Mouse (Mus musculus): ENCODE results near the gene Nalcn. TPM values are rescaled to one million over a fixed set of nuclear protein-coding genes. Genes with fewer than 3 reads are reported as not detected.
A peak's percentile ranks its signal among the peaks of the same experiment; 100 is the strongest.

Gene Nalcn
- total and polyA plus RNA-seq, 3 experiments: 0.33 to 0.63 (median 0.50) TPM

GRCm38 (mm10) chr14:123575356-123575755, 51.6 kb downstream of the Nalcn start:
- intact Hi-C loops (cut with DNase I): no loop called here
- Histone ChIP-seq H3K9ac (ENCODE audit: low read depth, low read length) (no peak overlapping the region), H3K27me3 (ENCODE audit: control insufficient read depth, insufficient read depth, low read length) (no peaks in the 10 kb centered on the region), H3K27ac (no peak overlapping the region), H3K36me3 (ENCODE audit: control insufficient read depth, insufficient read depth, low read length) (no peaks in the 10 kb centered on the region), H3K79me2 (replicated peaks; ENCODE audit: control insufficient read depth, insufficient read depth, low read length) (no peaks in the 10 kb centered on the region), H3K4me1 (ENCODE audit: control insufficient read depth, insufficient read depth, low read length) (no peaks in the 10 kb centered on the region), H3K4me3 (no peak overlapping the region)
- WGBS: 75% methylated on average over 4 of the region's 4 CpGs
- no peak for DNase-seq
- TF ChIP-seq POLR2A (IDR thresholded peaks at IDR 0.05; ENCODE audit: insufficient read depth, low read depth, low read length): no peak
- TF ChIP-seq EP300 (IDR thresholded peaks at IDR 0.05; ENCODE audit: insufficient read depth, low read depth, low read length): no peak
- no peak for TF ChIP-seq CTCF (IDR thresholded peaks at IDR 0.05)

GRCm38 (mm10) chr14:123574936-123575335, 52.0 kb downstream of the Nalcn start:
- Histone ChIP-seq H3K27me3 (ENCODE audit: control insufficient read depth, insufficient read depth, low read length) (no peaks in the 10 kb centered on the region), H3K4me3 (no peak overlapping the region), H3K4me1 (ENCODE audit: control insufficient read depth, insufficient read depth, low read length) (no peaks in the 10 kb centered on the region), H3K27ac (no peak overlapping the region), H3K36me3 (ENCODE audit: control insufficient read depth, insufficient read depth, low read length) (no peaks in the 10 kb centered on the region), H3K79me2 (replicated peaks; ENCODE audit: control insufficient read depth, insufficient read depth, low read length) (no peaks in the 10 kb centered on the region), H3K9ac (ENCODE audit: low read depth, low read length) (no peak overlapping the region)
- no peak for TF ChIP-seq CTCF (IDR thresholded peaks at IDR 0.05)
- no peak for TF ChIP-seq POLR2A (IDR thresholded peaks at IDR 0.05; ENCODE audit: insufficient read depth, low read depth, low read length)
- no peak for TF ChIP-seq EP300 (IDR thresholded peaks at IDR 0.05; ENCODE audit: insufficient read depth, low read depth, low read length)
- no peak for DNase-seq
- intact Hi-C loops (cut with DNase I): no loop called here

- Histone ChIP-seq H3K36me3 (ENCODE audit: control insufficient read depth, insufficient read depth, low read length) (no peaks in the 10 kb centered on the region), H3K4me1 (ENCODE audit: control insufficient read depth, insufficient read depth, low read length) (no peaks in the 10 kb centered on the region), H3K9ac (ENCODE audit: low read depth, low read length) (no peak overlapping the region), H3K4me3 (no peak overlapping the region), H3K79me2 (replicated peaks; ENCODE audit: control insufficient read depth, insufficient read depth, low read length) (no peaks in the 10 kb centered on the region), H3K27me3 (ENCODE audit: control insufficient read depth, insufficient read depth, low read length) (no peaks in the 10 kb centered on the region), H3K27ac (no peak overlapping the region)
- 46% methylated on average over 2 of the region's 2 CpGs for WGBS
- TF ChIP-seq EP300 (IDR thresholded peaks at IDR 0.05; ENCODE audit: insufficient read depth, low read depth, low read length) (no peak), POLR2A (IDR thresholded peaks at IDR 0.05; ENCODE audit: insufficient read depth, low read depth, low read length) (no peak), CTCF (IDR thresholded peaks at IDR 0.05) (no peak)
- no peak for DNase-seq
- intact Hi-C loops (cut with DNase I): no loop called here
These were observed 60.3 kb downstream of the Nalcn start for GRCm38 (mm10) chr14:123566599-123566998.

GRCm38 (mm10) chr14:123555533-123555932, 71.4 kb downstream of the Nalcn start:
- Histone ChIP-seq H3K4me1 (ENCODE audit: control insufficient read depth, insufficient read depth, low read length) (no peaks in the 10 kb centered on the region), H3K79me2 (replicated peaks; ENCODE audit: control insufficient read depth, insufficient read depth, low read length) (no peaks in the 10 kb centered on the region), H3K27ac (no peak overlapping the region), H3K9ac (ENCODE audit: low read depth, low read length) (no peak overlapping the region), H3K27me3 (ENCODE audit: control insufficient read depth, insufficient read depth, low read length) (no peaks in the 10 kb centered on the region), H3K4me3 (no peak overlapping the region), H3K36me3 (ENCODE audit: control insufficient read depth, insufficient read depth, low read length) (no peaks in the 10 kb centered on the region)
- no peak for DNase-seq
- intact Hi-C loops (cut with DNase I): no loop called here
- TF ChIP-seq CTCF (IDR thresholded peaks at IDR 0.05) (no peak), POLR2A (IDR thresholded peaks at IDR 0.05; ENCODE audit: insufficient read depth, low read depth, low read length) (no peak), EP300 (IDR thresholded peaks at IDR 0.05; ENCODE audit: insufficient read depth, low read depth, low read length) (no peak)

GRCm38 (mm10) chr14:123554936-123555335, 72.0 kb downstream of the Nalcn start:
- Histone ChIP-seq H3K36me3 (ENCODE audit: control insufficient read depth, insufficient read depth, low read length) (no peaks in the 10 kb centered on the region), H3K79me2 (replicated peaks; ENCODE audit: control insufficient read depth, insufficient read depth, low read length) (no peaks in the 10 kb centered on the region), H3K4me3 (no peak overlapping the region), H3K27me3 (ENCODE audit: control insufficient read depth, insufficient read depth, low read length) (no peaks in the 10 kb centered on the region), H3K4me1 (ENCODE audit: control insufficient read depth, insufficient read depth, low read length) (no peaks in the 10 kb centered on the region), H3K9ac (ENCODE audit: low read depth, low read length) (no peak overlapping the region), H3K27ac (no peak overlapping the region)
- TF ChIP-seq CTCF (IDR thresholded peaks at IDR 0.05): no peak
- no peak for TF ChIP-seq POLR2A (IDR thresholded peaks at IDR 0.05; ENCODE audit: insufficient read depth, low read depth, low read length)
- no peak for TF ChIP-seq EP300 (IDR thresholded peaks at IDR 0.05; ENCODE audit: insufficient read depth, low read depth, low read length)
- intact Hi-C loops (cut with DNase I): no loop called here
- DNase-seq: no peak
- WGBS: 56% methylated on average over 4 of the region's 4 CpGs

GRCm38 (mm10) chr14:123542362-123542761, 84.6 kb downstream of the Nalcn start:
- DNase-seq: no peak
- Histone ChIP-seq H3K36me3 (ENCODE audit: control insufficient read depth, insufficient read depth, low read length) (no peaks in the 10 kb centered on the region), H3K4me1 (ENCODE audit: control insufficient read depth, insufficient read depth, low read length) (no peaks in the 10 kb centered on the region), H3K27me3 (ENCODE audit: control insufficient read depth, insufficient read depth, low read length) (no peaks in the 10 kb centered on the region), H3K4me3 (no peak overlapping the region), H3K9ac (ENCODE audit: low read depth, low read length) (no peak overlapping the region), H3K27ac (no peak overlapping the region), H3K79me2 (replicated peaks; ENCODE audit: control insufficient read depth, insufficient read depth, low read length) (no peaks in the 10 kb centered on the region)
- TF ChIP-seq CTCF (IDR thresholded peaks at IDR 0.05): peak; percentile 18; the same call in 1 of the 2 replicates
- TF ChIP-seq POLR2A (IDR thresholded peaks at IDR 0.05; ENCODE audit: insufficient read depth, low read depth, low read length): no peak
- intact Hi-C loops (cut with DNase I): no loop called here
